Mouse (Mus musculus): ENCODE results near the gene Setd3.

Gene Setd3

GRCm38 (mm10) chr12:108203895-108204294 lies 24.8 kb upstream of the Setd3 start:
- no peak for DNase-seq (ENCODE audit: low spot score in 2 of 2)

- no peak for DNase-seq (ENCODE audit: low spot score in 2 of 2)
Measured at GRCm38 (mm10) chr12:108200094-108200493, 21.0 kb upstream of the Setd3 start.

GRCm38 (mm10) chr12:108198447-108198846 lies 19.3 kb upstream of the Setd3 start:
- DNase-seq (ENCODE audit: low spot score in 2 of 2): no peak

GRCm38 (mm10) chr12:108195761-108196160 lies 16.6 kb upstream of the Setd3 start:
- no peak for DNase-seq (ENCODE audit: low spot score in 2 of 2)

GRCm38 (mm10) chr12:108193878-108194277 lies 14.8 kb upstream of the Setd3 start:
- DNase-seq (ENCODE audit: low spot score in 2 of 2): no peak

GRCm38 (mm10) chr12:108187541-108188091 lies 8.5 kb upstream of the Setd3 start:
- DNase-seq (ENCODE audit: low spot score in 2 of 2): no peak

GRCm38 (mm10) chr12:108181716-108182115 lies 2.6 kb upstream of the Setd3 start:
- DNase-seq (ENCODE audit: low spot score in 2 of 2): no peak

- peak; percentile 99 to 100 for DNase-seq (ENCODE audit: low spot score in 2 of 2)
Measured at GRCm38 (mm10) chr12:108179321-108180266, 480 bp upstream of the Setd3 start, which contains the start of gene Ccnk. Ccnk (plus strand) TSS chr12:108179579.

GRCm38 (mm10) chr12:108178331-108179245 lies 526 bp downstream of the Setd3 start:
- DNase-seq (ENCODE audit: low spot score in 2 of 2): peak; percentile 49 to 52

- DNase-seq (ENCODE audit: low spot score in 2 of 2): no peak
Measured at GRCm38 (mm10) chr12:108176366-108176765, 2.7 kb downstream of the Setd3 start.

- no peak for DNase-seq (ENCODE audit: low spot score in 2 of 2)
Measured at GRCm38 (mm10) chr12:108174606-108175505, 4.3 kb downstream of the Setd3 start.

GRCm38 (mm10) chr12:108172639-108173038 lies 6.5 kb downstream of the Setd3 start:
- DNase-seq (ENCODE audit: low spot score in 2 of 2): no peak

GRCm38 (mm10) chr12:108171336-108171735 lies 7.8 kb downstream of the Setd3 start:
- no peak for DNase-seq (ENCODE audit: low spot score in 2 of 2)

GRCm38 (mm10) chr12:108170467-108170866 lies 8.6 kb downstream of the Setd3 start:
- DNase-seq (ENCODE audit: low spot score in 2 of 2): no peak

GRCm38 (mm10) chr12:108168909-108169308 lies 10.2 kb downstream of the Setd3 start:
- no peak for DNase-seq (ENCODE audit: low spot score in 2 of 2)

- DNase-seq (ENCODE audit: low spot score in 2 of 2): no peak
Measured at GRCm38 (mm10) chr12:108163706-108164105, 15.4 kb downstream of the Setd3 start.

GRCm38 (mm10) chr12:108162036-108162435 lies 17.1 kb downstream of the Setd3 start:
- DNase-seq (ENCODE audit: low spot score in 2 of 2): peak in 1 of 2 experiments; percentile 18

GRCm38 (mm10) chr12:108159863-108160262 lies 19.3 kb downstream of the Setd3 start:
- DNase-seq (ENCODE audit: low spot score in 2 of 2): no peak

GRCm38 (mm10) chr12:108152743-108153142 lies 26.4 kb downstream of the Setd3 start:
- DNase-seq (ENCODE audit: low spot score in 2 of 2): no peak

GRCm38 (mm10) chr12:108149764-108150163 lies 29.4 kb downstream of the Setd3 start:
- DNase-seq (ENCODE audit: low spot score in 2 of 2): no peak

GRCm38 (mm10) chr12:108145198-108145597 lies 33.9 kb downstream of the Setd3 start:
- no peak for DNase-seq (ENCODE audit: low spot score in 2 of 2)
